ENCODE assay signal across 8 mouse cellular contexts in genomic region chr11:101626995-101627856, GRCm38 (mm10). TPM values are rescaled to one million over a fixed set of nuclear protein-coding genes. Genes with fewer than 3 reads are reported as not detected.
DNase-seq lines count a peak whose midpoint lies in the region; ATAC-seq lines count a peak whose summit lies in the region.

Gene Rdm1 (plus strand): TSS chr11:101627195.

- no peaks in the 10 kb centered on the region for H3K9me3 ChIP-seq in hindbrain, embryonic 11.5 days (ENCODE audit: control insufficient read depth, low read length)

- no peaks in the 10 kb centered on the region for H3K36me3 ChIP-seq in hindbrain, embryonic 11.5 days (ENCODE audit: control insufficient read depth, insufficient read depth, low read length)

- peak within 1 kb of the TSS; percentile 51 for H3K4me3 ChIP-seq in hindbrain, embryonic 11.5 days (ENCODE audit: low read depth, low read length)

- no peaks in the 10 kb centered on the region for H3K27me3 ChIP-seq in hindbrain, embryonic 11.5 days (ENCODE audit: control insufficient read depth, insufficient read depth, low read length)

- H3K4me2 ChIP-seq in hindbrain, embryonic 11.5 days (replicated peaks; ENCODE audit: low read depth, low read length), result peak within 1 kb of the TSS; percentile 90

- peak; percentile 93 for ATAC-seq in hindbrain, embryonic 11.5 days (ENCODE audit: low FRiP score)

- DNase-seq in NIH3T3 (ENCODE audit: low read depth), result peak; percentile 91
- DNase-seq in cerebellum, adult 9-11 months, result peak; percentile 82
- peak; percentile 50 to 81 for DNase-seq in frontal cortex, adult 2 months (ENCODE audit: extremely low spot score in 1 of 2, low spot score in 1 of 2)
- peak; percentile 86 for DNase-seq in hindbrain, embryonic 11.5 days (ENCODE audit: low spot score)
- peak; percentile 49 to 66 for DNase-seq in layer of hippocampus, postnatal 25 days (ENCODE audit: extremely low spot score in 1 of 2, low spot score in 1 of 2)
- DNase-seq in lung, postnatal 25 days (ENCODE audit: low spot score), result peak; percentile 83
- DNase-seq in retina, postnatal 1 day, result peak; percentile 96
- peak; percentile 56 to 66 for DNase-seq in urinary bladder, adult 18-20 months (ENCODE audit: low spot score in 2 of 2)

- H3K4me1 ChIP-seq in hindbrain, embryonic 11.5 days (replicated peaks; ENCODE audit: control insufficient read depth, insufficient read depth, low read length), result no peaks in the 10 kb centered on the region

- peak within 1 kb of the TSS; percentile 74 for H3K9ac ChIP-seq in hindbrain, embryonic 11.5 days (ENCODE audit: low read depth, low read length)

- under 1% methylated on average over 32 of the region's 34 CpGs for WGBS in hindbrain, embryonic 11.5 days

- peak within 1 kb of the TSS; percentile 94 for H3K27ac ChIP-seq in hindbrain, embryonic 11.5 days (ENCODE audit: low read depth, low read length)

RNA-seq across cellular contexts. Expression of gene Rdm1, which starts in this region (rescaled TPM):
- polyA plus RNA-seq in frontal cortex, adult 2 months (2012; rRNA removed), result 9.4 and 11.9 TPM in 2 replicates
- polyA plus RNA-seq in hindbrain, embryonic 11.5 days (2014; fragmentation: Nextera tagmentation; extraction: Ambion mirVana), result 34.5 and 35.5 TPM in 2 replicates
- 1 to 10 TPM; 8.1 to 8.2 TPM for total RNA-seq in layer of hippocampus, postnatal 25 days (2021)

Comparison
In these comparisons a context has a peak if more than half of its experiments do, and no peak if none do; other contexts are left out.
1. Peak in every context shown above with its lines: DNase-seq, ATAC-seq, H3K4me3 ChIP-seq and H3K27ac ChIP-seq.